Mouse (Mus musculus) stomach, embryonic 14.5 days (tissue): Measurements from ENCODE around the gene Bst1. TPM values are rescaled to one million over a fixed set of nuclear protein-coding genes. Genes with fewer than 3 reads are reported as not detected.

Experiments
- ATAC-seq: fragments of 200-750 bp; cut with Nextera tagmentation; 2 replicates; pipeline ENCODE4 v1.8.0; 2017; ENCODE audit warnings: low read depth, moderate TSS enrichment; ENCODE audit not compliant: insufficient number of reproducible peaks, insufficient read depth, low FRiP score
- H3K27ac ChIP-seq: fragments of 300-500 bp; sonication (generic); 2 replicates; pipeline ENCODE4 v1.5.1; 2014; ENCODE audit warnings: mild to moderate bottlenecking, low read length, moderate library complexity, mixed read lengths
- H3K27me3 ChIP-seq: fragments of 300-500 bp; sonication (generic); 2 replicates; pipeline ENCODE4 v1.6.1; 2014; ENCODE audit warnings: low read length, control low read depth, mixed read lengths; ENCODE audit not compliant: control insufficient read depth, insufficient read depth
- H3K36me3 ChIP-seq: fragments of 300-500 bp; sonication (generic); 2 replicates; pipeline ENCODE4 v1.6.1; 2014; ENCODE audit warnings: mild to moderate bottlenecking, control low read depth, low read length, moderate library complexity, mixed read lengths; ENCODE audit not compliant: control insufficient read depth, insufficient read depth
- H3K4me1 ChIP-seq: fragments of 300-500 bp; sonication (generic); 2 replicates; pipeline ENCODE4 v1.6.1; 2014; ENCODE audit warnings: low read length, control low read depth, mixed read lengths; ENCODE audit not compliant: control insufficient read depth, insufficient read depth
- H3K4me2 ChIP-seq: fragments of 300-500 bp; sonication (generic); replicated peaks from 2 replicates; pipeline ENCODE4 v1.6.1; 2014; ENCODE audit warnings: low read depth, low read length, control low read depth
- H3K4me3 ChIP-seq: fragments of 300-500 bp; sonication (generic); 2 replicates; pipeline ENCODE4 v1.5.1; 2014; ENCODE audit warnings: low read depth, low read length, control low read depth
- H3K9ac ChIP-seq: fragments of 300-500 bp; sonication (generic); replicated peaks from 2 replicates; pipeline ENCODE4 v1.6.1; 2014; ENCODE audit warnings: low read depth, mild to moderate bottlenecking, control low read depth, low read length, moderate library complexity, mixed read lengths
- H3K9me3 ChIP-seq: fragments of 300-500 bp; sonication (generic); 2 replicates; pipeline ENCODE4 v1.6.1; 2016; ENCODE audit warnings: low read depth, low read length, control low read depth; ENCODE audit not compliant: control insufficient read depth
- WGBS: fragments of 180-500 bp; shearing (Covaris S2); extraction: QIAGEN DNeasy Blood & Tissue Kit; methylation state at CpG from one replicate; pipeline ENCODE4 v1.1.7; 2014; 5-methylcytosine and 5-hydroxymethylcytosine counted together
- polyA plus RNA-seq: library from polyadenylated mRNA; unstranded; fragments of >200 nt; fragmentation: Nextera tagmentation; extraction: Ambion mirVana; gene quantifications from 2 replicates; pipeline ENCODE4 v1.2.1, GENCODE M21; 2014

Bst1 gene
- polyA plus RNA-seq, 1 experiment from 2014 or later: 0.19 TPM

GRCm38 (mm10) chr5:43871845-43872244 lies 53.2 kb downstream of the Bst1 start:
- no peak overlapping the region for H3K9ac ChIP-seq
- no peak overlapping the region for H3K4me2 ChIP-seq
- no peaks in the 10 kb centered on the region for H3K27me3 ChIP-seq
- WGBS: 68% methylated on average over 1 of the region's 1 CpGs
- H3K4me3 ChIP-seq: no peak overlapping the region
- no peaks in the 10 kb centered on the region for H3K9me3 ChIP-seq
- no peak overlapping the region for H3K27ac ChIP-seq
- no peaks in the 10 kb centered on the region for H3K36me3 ChIP-seq
- H3K4me1 ChIP-seq: 0 out of 2 replicates have a peak, but pooled peaks cover 4% of the 10 kb centered on the region
- ATAC-seq: no peak

GRCm38 (mm10) chr5:43872652-43873051 lies 54.0 kb downstream of the Bst1 start:
- WGBS: 65% methylated on average over 1 of the region's 1 CpGs
- H3K4me2 ChIP-seq: no peak overlapping the region
- no peak overlapping the region for H3K9ac ChIP-seq
- ATAC-seq: no peak
- H3K9me3 ChIP-seq: no peaks in the 10 kb centered on the region
- H3K27me3 ChIP-seq: no peaks in the 10 kb centered on the region
- H3K4me3 ChIP-seq: no peak overlapping the region
- H3K27ac ChIP-seq: no peak overlapping the region
- H3K4me1 ChIP-seq: 0 out of 2 replicates have a peak, but pooled peaks cover 4% of the 10 kb centered on the region
- H3K36me3 ChIP-seq: no peaks in the 10 kb centered on the region

- Histone ChIP-seq H3K4me3 (no peak overlapping the region), H3K4me1 (no peaks in the 10 kb centered on the region), H3K4me2 (no peak overlapping the region), H3K9ac (no peak overlapping the region), H3K27me3 (no peaks in the 10 kb centered on the region), H3K36me3 (no peaks in the 10 kb centered on the region), H3K27ac (no peak overlapping the region), H3K9me3 (no peaks in the 10 kb centered on the region)
- 86% methylated on average over 3 of the region's 3 CpGs for WGBS
- no peak for ATAC-seq
Observed at GRCm38 (mm10) chr5:43882034-43882433, 63.3 kb downstream of the Bst1 start.

- Histone ChIP-seq H3K9ac (no peak overlapping the region), H3K9me3 (no peaks in the 10 kb centered on the region), H3K36me3 (no peaks in the 10 kb centered on the region), H3K27me3 (no peaks in the 10 kb centered on the region), H3K4me3 (no peak overlapping the region), H3K4me2 (no peak overlapping the region), H3K27ac (no peak overlapping the region), H3K4me1 (no peaks in the 10 kb centered on the region)
- WGBS: 34% methylated on average over 3 of the region's 3 CpGs
- ATAC-seq: no peak
Observed at GRCm38 (mm10) chr5:43885060-43885820, 66.6 kb downstream of the Bst1 start.

- WGBS: 8% methylated on average over 1 of the region's 1 CpGs
- Histone ChIP-seq H3K4me2 (no peak overlapping the region), H3K36me3 (no peaks in the 10 kb centered on the region), H3K4me1 (no peaks in the 10 kb centered on the region), H3K9me3 (no peaks in the 10 kb centered on the region), H3K27me3 (no peaks in the 10 kb centered on the region), H3K27ac (no peak overlapping the region), H3K9ac (no peak overlapping the region), H3K4me3 (no peak overlapping the region)
- no peak for ATAC-seq
Observed at GRCm38 (mm10) chr5:43892386-43892785, 73.7 kb downstream of the Bst1 start.

Other genes starting within 250 kb of the Bst1 start
- gene Cc2d2a, start 156.5 kb upstream of the Bst1 start, polyA plus RNA-seq: 15.6 and 15.7 TPM in 2 replicates
- gene Fbxl5, start 2.8 kb downstream of the Bst1 start, polyA plus RNA-seq: 68.7 and 71.3 TPM in 2 replicates
- gene Cd38, start 49.7 kb downstream of the Bst1 start, polyA plus RNA-seq: 15.8 and 16.4 TPM in 2 replicates
- gene Gm7879, start 94.3 kb downstream of the Bst1 start, polyA plus RNA-seq: 0.70 and 1.3 TPM in 2 replicates
- gene Fgfbp1, start 162.9 kb downstream of the Bst1 start, polyA plus RNA-seq: 22.4 and 22.9 TPM in 2 replicates